Mouse (Mus musculus): ENCODE measurements at regions not wholly inside any gene's neighbourhood (a gene's known extent, or its start where the extent isn't known, plus 50 kb on each side); places are given as distances from the start of the nearest gene placed in this dataset.

GRCm38 (mm10) chr10:111798851-111799281, 173.6 kb upstream of the Krr1 start:
- H3K4me1 ChIP-seq (ENCODE audit: control insufficient read depth in 1 of 2, insufficient read depth in 2 of 2, low read length in 2 of 2) = no peaks in the 10 kb centered on the region
- H3K27ac ChIP-seq (ENCODE audit: control insufficient read depth, low read depth, low read length) = no peak overlapping the region
- no peak overlapping the region for H3K4me3 ChIP-seq (ENCODE audit: control insufficient read depth in 1 of 2, insufficient read depth in 1 of 2, low read depth in 2 of 2, low read length in 2 of 2)
- DNase-seq (ENCODE audit: low read depth, low spot score) = no peak
- no peaks in the 10 kb centered on the region for H3K36me3 ChIP-seq (ENCODE audit: control insufficient read depth in 1 of 2, insufficient read depth in 2 of 2, low read length in 2 of 2)
- no peaks in the 10 kb centered on the region for H3K9me3 ChIP-seq (replicated peaks; ENCODE audit: insufficient read depth, low read length)
- TF ChIP-seq RCOR1 (IDR thresholded peaks at IDR 0.05; ENCODE audit: low read depth, low read length) = no peak
- TF ChIP-seq MAX (IDR thresholded peaks at IDR 0.05; ENCODE audit: low read length) = no peak
- no peak for TF ChIP-seq CHD1 (IDR thresholded peaks at IDR 0.05; ENCODE audit: low read depth, low read length)
- no peak for TF ChIP-seq MYC (IDR thresholded peaks at IDR 0.05; ENCODE audit: low read depth, low read length)
- TF ChIP-seq ELF1 (IDR thresholded peaks at IDR 0.05; ENCODE audit: low read depth, low read length) = no peak
- no peak for TF ChIP-seq UBTF (IDR thresholded peaks at IDR 0.05; ENCODE audit: borderline replicate concordance, insufficient read depth, low read depth, low read length)
- no peak for TF ChIP-seq MAFK (IDR thresholded peaks at IDR 0.05; ENCODE audit: borderline replicate concordance, low read depth, low read length)
- no peak for TF ChIP-seq CHD2 (IDR thresholded peaks at IDR 0.05; ENCODE audit: low read length)
- TF ChIP-seq ZNF384 (IDR thresholded peaks at IDR 0.05; ENCODE audit: low read depth, low read length) = no peak
- no peak for TF ChIP-seq RAD21 (IDR thresholded peaks at IDR 0.05; ENCODE audit: low read depth, low read length)
- TF ChIP-seq ETS1 (IDR thresholded peaks at IDR 0.05; ENCODE audit: low read depth, low read length) = no peak
- no peaks in the 10 kb centered on the region for H3K79me2 ChIP-seq (ENCODE audit: control insufficient read depth, insufficient read depth, low read length, poor library complexity)
- no peak overlapping the region for H3K9ac ChIP-seq (ENCODE audit: control insufficient read depth, low read depth, low read length, poor library complexity, severe bottlenecking)
- H3K27me3 ChIP-seq (ENCODE audit: control insufficient read depth in 1 of 2, insufficient read depth in 2 of 2, low read length in 2 of 2) = no peaks in the 10 kb centered on the region; a peak in 2 of 4 replicates

- H3K36me3 ChIP-seq (ENCODE audit: control insufficient read depth in 1 of 2, insufficient read depth in 2 of 2, low read length in 2 of 2) = no peaks in the 10 kb centered on the region
- no peaks in the 10 kb centered on the region for H3K9me3 ChIP-seq (replicated peaks; ENCODE audit: insufficient read depth, low read length)
- no peak for TF ChIP-seq EP300 (IDR thresholded peaks at IDR 0.05; ENCODE audit: low read depth in 1 of 2, low read length in 2 of 2)
- TF ChIP-seq RAD21 (IDR thresholded peaks at IDR 0.05; ENCODE audit: low read depth, low read length) = no peak
- TF ChIP-seq JUND (IDR thresholded peaks at IDR 0.05; ENCODE audit: low read depth, low read length) = no peak
- no peak for TF ChIP-seq ZKSCAN1 (IDR thresholded peaks at IDR 0.05; ENCODE audit: low read depth, low read length)
- no peak for TF ChIP-seq RCOR1 (IDR thresholded peaks at IDR 0.05; ENCODE audit: low read depth, low read length)
- TF ChIP-seq MAZ (IDR thresholded peaks at IDR 0.05; ENCODE audit: low read depth, low read length) = no peak
- TF ChIP-seq SIN3A (IDR thresholded peaks at IDR 0.05; ENCODE audit: low read length) = no peak
- no peak for TF ChIP-seq POLR2AphosphoS2 (IDR thresholded peaks at IDR 0.05; ENCODE audit: low read length)
- TF ChIP-seq BHLHE40 (IDR thresholded peaks at IDR 0.05; ENCODE audit: borderline replicate concordance, low read depth, low read length) = no peak
- no peak for TF ChIP-seq TAL1 (IDR thresholded peaks at IDR 0.05; ENCODE audit: low read length)
- TF ChIP-seq POLR2AphosphoS5 (IDR thresholded peaks at IDR 0.05; ENCODE audit: borderline replicate concordance, low read depth, low read length) = no peak
- no peak for TF ChIP-seq ZNF384 (IDR thresholded peaks at IDR 0.05; ENCODE audit: low read depth, low read length)
- no peak for TF ChIP-seq SMC3 (IDR thresholded peaks at IDR 0.05; ENCODE audit: low read depth, low read length)
- no peak for TF ChIP-seq CTCF (IDR thresholded peaks at IDR 0.05 in 2 of 3, conservative IDR thresholded peaks at IDR 0.05 in 1 of 3; ENCODE audit: control insufficient read depth in 1 of 3, insufficient read depth in 1 of 3, low read depth in 2 of 3, low read length in 3 of 3, poor library complexity in 1 of 3, severe bottlenecking in 1 of 3)
- no peak for TF ChIP-seq MAFK (IDR thresholded peaks at IDR 0.05; ENCODE audit: borderline replicate concordance, low read depth, low read length)
- no peak for TF ChIP-seq KAT2A (conservative IDR thresholded peaks at IDR 0.05; ENCODE audit: low read depth, low read length)
- no peaks in the 10 kb centered on the region; a peak in 2 of 4 replicates for H3K27me3 ChIP-seq (ENCODE audit: control insufficient read depth in 1 of 2, insufficient read depth in 2 of 2, low read length in 2 of 2)
- H3K4me1 ChIP-seq (ENCODE audit: control insufficient read depth in 1 of 2, insufficient read depth in 2 of 2, low read length in 2 of 2) = no peaks in the 10 kb centered on the region
- no peak overlapping the region for H3K4me3 ChIP-seq (ENCODE audit: control insufficient read depth in 1 of 2, insufficient read depth in 1 of 2, low read depth in 2 of 2, low read length in 2 of 2)
- no peak overlapping the region for H3K9ac ChIP-seq (ENCODE audit: control insufficient read depth, low read depth, low read length, poor library complexity, severe bottlenecking)
- no peak for DNase-seq (ENCODE audit: low read depth, low spot score)
- H3K79me2 ChIP-seq (ENCODE audit: control insufficient read depth, insufficient read depth, low read length, poor library complexity) = no peaks in the 10 kb centered on the region
- H3K27ac ChIP-seq (ENCODE audit: control insufficient read depth, low read depth, low read length) = no peak overlapping the region
These were observed 172.4 kb upstream of the Krr1 start for GRCm38 (mm10) chr10:111799850-111800589.

All from MEL (cell line).